Mouse (Mus musculus): Measurements from ENCODE around the gene Rbm26.

The Rbm26 gene

DNA sequence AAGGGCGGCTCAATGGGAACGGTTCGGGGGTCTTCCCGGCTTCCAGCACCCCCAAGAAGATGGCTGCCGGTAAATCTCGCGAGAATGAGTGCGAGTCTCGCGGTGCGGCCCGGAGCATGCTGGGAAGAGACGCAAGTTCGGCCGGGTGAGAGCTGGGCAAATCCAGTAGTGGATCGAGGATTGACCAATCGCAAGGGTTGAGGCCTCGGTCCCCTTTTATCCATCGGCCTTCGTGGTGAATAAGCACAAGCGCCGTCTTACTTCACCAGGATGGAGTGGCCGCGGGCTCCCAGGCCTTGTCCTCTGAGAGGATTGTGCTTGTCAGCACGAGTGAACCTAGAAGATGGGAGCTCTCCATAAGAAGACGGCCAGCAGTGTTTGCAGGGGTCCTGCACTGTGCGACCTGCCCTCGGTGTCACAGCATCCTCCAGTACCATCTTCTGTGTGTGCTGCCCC, at the start of gene Rbm26:
Gene Rbm26, minus strand, starts transcription at position 90 of the 456 bp plus-strand sequence.
- DNase-seq: peak; percentile 97

GRCm38 (mm10) chr14:105225790-105226189, 48.7 kb upstream of the Rbm26 start:
- DNase-seq: no peak

DNA sequence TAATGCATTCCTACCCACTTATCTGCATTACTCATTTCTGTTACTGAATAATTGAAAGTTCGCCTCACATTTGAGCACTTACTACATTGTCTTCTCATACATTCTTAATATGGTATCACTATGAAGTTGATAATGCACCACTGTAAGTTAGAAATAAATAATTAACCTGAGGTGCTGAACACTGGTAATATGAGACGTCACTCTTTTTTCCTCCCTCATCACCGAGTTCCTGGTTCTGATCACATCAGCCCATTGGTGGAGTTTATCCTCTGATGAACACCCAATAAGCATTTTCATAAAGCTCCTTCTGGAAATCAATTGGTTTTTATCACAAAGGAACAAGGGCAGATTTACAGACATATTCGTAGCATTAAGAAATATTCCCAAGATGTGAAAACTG, 45.1 kb upstream of the Rbm26 start:
- DNase-seq: no peak

GRCm38 (mm10) chr14:105219525-105220376, 42.6 kb upstream of the Rbm26 start:
- no peak for DNase-seq

GRCm38 (mm10) chr14:105198401-105198800, 21.3 kb upstream of the Rbm26 start:
- peak; percentile 18 for DNase-seq

GRCm38 (mm10) chr14:105194682-105195081, 17.6 kb upstream of the Rbm26 start:
- DNase-seq: no peak

- no peak for DNase-seq
These were observed 7.7 kb upstream of the Rbm26 start for GRCm38 (mm10) chr14:105184866-105185265.

DNA sequence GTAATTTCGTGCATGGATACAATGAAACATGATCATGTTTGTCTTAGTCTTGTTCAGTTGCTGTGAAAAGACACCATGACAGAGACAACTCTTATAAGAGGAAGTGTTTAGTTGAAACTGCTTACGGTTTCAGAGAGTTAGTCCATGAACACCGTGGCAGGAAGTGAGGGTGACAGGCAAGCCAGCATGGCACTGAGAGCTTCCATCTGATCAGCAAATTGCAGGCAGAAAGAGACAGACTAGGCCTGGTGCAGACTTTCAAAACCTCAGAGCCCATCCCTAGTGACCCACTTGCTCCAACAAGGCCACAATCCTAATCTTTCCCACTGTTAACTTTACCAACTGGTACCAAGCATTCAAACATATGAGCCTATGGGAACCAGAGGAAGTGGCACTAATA, 5.7 kb upstream of the Rbm26 start:
- no peak for DNase-seq

GRCm38 (mm10) chr14:105179733-105180132, 2.6 kb upstream of the Rbm26 start:
- no peak for DNase-seq

GRCm38 (mm10) chr14:105178996-105179395, 1.9 kb upstream of the Rbm26 start:
- no peak for DNase-seq

DNA sequence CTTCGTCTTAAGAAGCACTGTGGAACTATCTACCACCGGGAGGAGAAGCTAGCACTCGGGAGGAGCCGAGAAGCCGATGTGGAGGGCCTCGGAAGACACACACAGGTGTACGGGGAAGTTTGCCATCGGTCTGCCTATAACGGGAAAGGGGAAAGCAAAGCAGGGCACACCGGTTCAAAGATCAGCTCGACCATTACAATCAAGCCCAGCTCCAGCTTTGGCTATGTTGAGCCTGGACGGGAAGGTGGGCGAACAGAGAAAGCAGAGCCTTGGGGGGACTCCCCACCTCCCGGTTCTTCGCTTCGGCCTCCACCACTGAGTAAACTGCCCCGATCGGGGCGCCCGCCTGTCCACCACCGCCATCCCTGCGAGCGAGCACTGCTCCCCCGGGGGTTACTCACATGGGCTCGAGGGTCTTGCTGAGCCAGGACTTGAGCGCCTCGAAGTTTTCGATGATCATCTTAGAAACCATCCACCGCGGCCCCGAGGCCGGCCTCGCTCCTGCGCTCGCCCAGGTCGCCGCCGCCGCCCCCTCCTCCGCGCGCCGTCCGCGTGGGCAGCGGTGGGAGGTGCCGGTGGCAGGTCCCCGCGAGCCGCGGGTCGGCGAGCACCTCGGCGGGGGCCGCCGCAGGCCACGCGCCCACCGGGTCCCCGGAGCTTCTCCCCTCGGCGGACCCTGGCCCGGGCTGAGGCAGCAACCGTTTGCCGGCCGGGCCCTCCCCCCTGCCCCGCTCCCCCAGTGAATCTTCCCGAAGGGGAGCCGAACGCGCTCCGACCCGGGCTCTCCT, 552 bp downstream of the Rbm26 start:
- DNase-seq: no peak

DNA sequence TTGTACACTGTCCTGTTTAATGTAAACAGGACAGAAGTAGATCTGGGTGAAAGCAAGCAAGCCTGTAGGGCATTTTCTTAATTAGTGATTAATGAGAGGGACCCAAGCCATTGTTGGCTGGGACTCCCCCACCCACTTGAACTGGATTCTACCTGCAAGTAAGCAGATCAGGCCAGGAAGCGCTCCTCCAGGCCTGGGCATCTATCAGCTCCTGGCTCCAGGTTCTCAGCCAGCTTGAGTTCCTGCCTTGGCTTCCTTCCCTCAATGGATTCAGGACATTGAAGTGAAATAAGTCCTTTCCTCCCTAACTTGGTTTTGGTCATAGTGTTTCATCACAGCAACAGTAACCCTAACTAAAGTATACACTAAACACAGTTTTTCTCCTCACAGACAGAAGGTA, 9.9 kb downstream of the Rbm26 start:
- no peak for DNase-seq

- no peak for DNase-seq
These were observed 12.3 kb downstream of the Rbm26 start for GRCm38 (mm10) chr14:105164793-105165192.

DNA sequence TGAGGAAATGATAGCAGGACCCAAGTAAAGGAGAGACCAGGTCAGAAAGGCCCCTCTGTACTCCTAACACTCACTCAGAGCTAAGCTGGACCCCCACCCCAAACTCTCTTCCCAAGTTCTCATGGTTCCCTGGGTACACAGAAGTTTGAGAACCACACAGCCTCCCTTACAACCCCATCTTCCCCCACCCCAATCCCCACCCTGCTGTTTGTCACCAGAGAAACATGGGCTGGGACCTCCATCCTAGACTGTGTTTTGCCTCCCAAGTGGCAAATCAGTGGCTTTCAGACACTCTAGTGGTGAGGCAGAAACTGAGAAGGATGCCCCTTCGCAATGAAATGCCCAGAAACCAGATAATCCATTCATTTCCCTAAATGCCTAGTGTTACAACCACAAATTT, 15.8 kb downstream of the Rbm26 start:
- DNase-seq: no peak

DNA sequence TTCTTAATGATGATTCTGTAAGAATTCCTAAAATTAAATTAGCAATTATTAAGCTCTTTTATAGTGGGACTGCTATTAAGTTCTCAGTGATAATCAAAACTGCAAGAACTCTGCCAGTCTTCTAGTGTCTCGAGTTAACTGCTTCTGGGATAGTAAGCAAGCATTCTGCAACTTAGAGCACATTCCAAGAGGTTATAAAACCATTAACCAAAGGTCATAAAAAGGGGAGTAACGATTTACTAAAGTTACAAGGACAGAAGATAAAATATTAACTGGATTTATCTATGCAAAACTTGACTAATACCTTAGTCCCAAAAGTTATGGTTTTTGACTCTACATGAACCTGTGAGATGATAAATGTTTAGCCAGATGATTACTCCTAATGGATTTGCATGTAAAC, 18.6 kb downstream of the Rbm26 start:
- DNase-seq: no peak

DNA sequence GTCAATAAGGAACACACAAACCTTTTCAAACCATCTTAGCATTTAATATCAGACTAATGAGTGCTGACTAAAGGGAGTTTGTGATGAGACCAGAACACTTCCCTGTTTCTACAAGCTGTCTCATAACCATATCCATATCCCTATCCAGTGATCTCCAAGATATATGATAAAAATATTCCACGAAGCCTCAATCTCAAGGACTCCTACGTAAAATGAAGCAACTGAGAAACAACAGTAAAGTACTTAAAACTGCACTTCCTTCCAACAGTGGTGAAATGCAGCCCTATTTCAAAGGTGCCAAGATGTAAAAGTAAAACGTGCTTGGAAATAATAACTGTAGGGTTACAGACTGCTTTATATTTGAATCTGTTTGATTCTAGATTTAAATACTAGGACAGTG, 43.1 kb downstream of the Rbm26 start:
- no peak for DNase-seq

DNA sequence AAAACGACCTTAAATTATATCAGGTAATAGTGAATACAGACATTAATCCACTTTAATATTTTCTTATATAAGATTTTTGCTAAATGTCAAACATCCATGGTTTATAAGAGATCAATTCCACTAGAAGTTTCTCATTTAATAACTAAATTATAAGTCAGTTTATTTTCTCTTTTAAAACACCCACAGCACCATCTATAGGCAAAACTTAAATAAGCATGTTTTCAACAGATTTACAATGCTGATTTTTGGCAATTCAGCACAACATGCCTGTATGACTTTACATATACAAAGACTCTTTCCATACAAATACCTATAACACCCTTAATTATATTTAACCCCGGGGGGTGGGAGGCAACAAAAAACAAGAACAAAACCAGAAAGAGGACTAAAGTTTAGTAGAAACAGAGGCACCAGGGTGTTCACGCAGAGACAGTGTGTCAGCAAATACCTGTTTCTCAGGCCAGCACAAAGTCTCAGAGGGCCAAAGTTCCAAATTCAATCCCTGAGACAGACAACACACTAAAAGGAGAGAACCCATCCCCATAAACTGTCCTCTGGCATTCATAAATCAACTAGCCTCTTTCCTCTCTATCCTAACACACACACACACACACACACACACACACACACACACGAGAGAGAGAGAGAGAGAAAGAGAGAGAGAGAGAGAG, 49.3 kb downstream of the Rbm26 start:
- DNase-seq: peak; percentile 48

DNA sequence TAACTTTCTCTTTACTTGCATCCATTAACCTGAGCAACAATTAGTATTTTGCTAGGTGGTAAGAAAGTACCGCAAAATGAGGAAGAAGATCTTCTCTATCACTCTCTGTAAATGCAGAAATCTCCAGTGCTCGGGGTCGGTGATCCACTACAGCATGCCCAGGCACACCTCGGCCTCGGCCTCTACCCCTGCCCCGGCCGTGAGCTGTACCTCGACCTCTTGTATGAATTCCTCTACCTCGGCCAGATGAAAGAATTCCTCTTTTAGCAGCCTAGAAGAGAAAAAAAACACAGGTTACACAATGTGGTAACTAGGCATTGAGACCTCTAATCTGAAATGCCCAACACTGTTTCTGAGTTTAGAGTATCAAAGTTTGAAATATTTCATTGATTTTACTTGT, 52.6 kb downstream of the Rbm26 start:
- peak; percentile 57 for DNase-seq

DNA sequence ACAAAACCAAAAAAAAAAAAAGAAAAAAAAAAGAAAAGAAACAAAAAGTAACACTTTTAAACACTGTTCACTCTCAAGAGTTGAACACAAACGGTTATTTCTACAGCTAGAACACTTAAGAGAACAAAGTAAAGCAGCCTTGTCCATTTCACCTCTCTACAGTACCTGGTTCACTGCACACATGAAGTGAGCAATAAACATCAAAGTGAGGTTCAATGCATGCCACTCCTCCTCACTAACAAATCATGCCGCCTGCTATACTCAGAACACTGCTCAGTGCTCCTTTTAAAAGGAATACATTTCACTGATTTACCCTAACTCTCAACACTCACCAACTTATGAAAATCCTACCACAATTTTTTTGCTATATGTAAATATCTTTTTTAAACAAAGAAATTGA, 61.7 kb downstream of the Rbm26 start:
- DNase-seq: no peak

- DNase-seq: no peak
These were observed 70.9 kb downstream of the Rbm26 start for GRCm38 (mm10) chr14:105106252-105106651.

DNA sequence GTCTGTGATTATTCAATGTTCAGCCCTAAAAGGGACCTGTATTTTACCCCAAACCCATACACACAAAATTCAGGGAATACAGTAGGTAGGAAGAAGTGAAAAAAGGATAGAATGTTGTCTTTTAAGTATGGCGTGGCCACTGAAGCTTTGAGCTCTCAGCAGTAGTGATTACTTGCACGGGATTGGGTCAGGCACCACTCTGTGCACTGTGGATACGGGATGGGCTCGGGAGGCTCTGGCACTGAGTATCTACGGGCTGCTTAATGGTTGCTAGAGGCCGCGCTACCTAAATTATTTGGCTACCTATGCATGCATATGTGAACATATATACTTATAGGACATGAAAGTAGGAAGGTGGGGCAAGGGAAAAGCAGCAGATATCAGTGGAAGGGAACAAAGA, 78.3 kb downstream of the Rbm26 start:
- DNase-seq: no peak

DNA sequence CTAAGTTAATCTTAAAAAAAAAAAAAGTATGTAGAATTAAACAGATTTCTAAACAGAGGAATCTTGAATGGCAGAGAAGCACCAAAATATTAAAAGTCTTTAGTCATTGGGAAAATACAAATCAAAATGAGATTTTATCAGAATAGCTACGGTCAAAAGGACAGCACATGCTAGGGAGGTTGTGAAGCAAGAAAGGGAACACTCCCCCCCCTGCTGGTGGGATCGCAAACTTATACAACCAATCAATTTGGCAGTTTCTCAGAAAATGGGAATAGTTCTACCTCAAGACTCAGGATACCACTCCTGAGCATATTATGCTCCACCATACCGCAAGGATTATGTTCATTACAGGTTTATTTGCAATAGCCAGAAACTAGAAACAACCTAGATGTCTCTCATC, 80.9 kb downstream of the Rbm26 start:
- no peak for DNase-seq

DNA sequence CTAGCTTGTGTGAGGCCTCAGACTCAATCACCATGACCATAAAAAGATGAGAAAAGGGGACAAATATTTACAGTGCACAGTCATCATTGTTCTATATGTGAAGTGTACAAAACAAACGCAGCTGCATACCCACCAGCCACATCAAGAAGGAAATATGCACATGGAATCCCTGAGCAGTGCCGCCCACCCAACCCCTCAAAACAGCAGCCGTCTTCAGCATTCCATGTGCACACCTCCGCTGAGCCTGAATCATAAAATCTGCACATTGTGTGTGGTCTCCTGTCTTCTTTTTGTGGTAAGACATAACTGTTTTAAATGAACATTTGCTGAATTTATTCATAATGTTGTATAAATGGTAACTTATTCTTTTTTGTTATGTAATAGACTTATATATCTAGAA, 90.1 kb downstream of the Rbm26 start:
- no peak for DNase-seq
